Mouse (Mus musculus): ENCODE results near the gene Phlda3.

DNA sequence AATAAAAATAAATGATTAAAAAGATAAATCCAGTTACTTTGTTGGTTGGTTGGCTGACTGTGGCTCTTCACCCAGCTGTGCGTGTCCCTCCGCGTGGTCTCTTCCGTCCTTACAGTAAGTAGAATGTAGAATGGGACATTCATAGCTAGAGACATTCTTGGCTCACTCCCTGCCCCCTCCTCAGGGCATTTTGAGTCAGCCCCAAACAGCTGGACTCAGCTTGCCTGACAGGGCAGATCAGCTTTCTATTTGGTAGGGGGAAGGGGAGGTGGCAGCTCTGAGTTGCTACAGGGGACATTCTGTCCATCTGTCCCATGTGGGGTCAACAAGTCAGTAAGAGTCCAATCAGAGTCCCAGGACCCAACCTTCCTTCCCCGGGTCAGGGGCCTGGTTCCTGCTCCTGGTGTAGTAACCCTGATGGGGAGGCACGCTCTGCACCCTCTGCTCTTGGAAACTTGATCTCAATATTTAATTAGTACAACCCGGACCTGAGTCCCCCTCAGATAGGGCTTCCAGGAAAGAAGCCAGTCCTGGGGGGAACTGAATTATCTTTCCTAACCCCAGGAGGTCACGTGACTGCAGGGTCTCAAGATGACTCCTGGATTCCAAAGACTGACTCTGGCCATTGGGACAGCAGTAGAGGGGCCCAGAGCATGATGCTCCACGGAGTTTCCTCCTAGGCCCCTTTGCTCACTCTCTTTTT, 2.3 kb upstream of the Phlda3 start:
- TF ChIP-seq CTCF (IDR thresholded peaks at IDR 0.05) (no peak), EP300 (IDR thresholded peaks at IDR 0.05) (peak; percentile 72; the same call in 1 of the 2 replicates)
